Mouse (Mus musculus) hematopoietic stem cell, adult 5-6 weeks (primary cell): ENCODE measurements around the gene Pigq. TPM values are rescaled to one million over a fixed set of nuclear protein-coding genes. Genes with fewer than 3 reads are reported as not detected.

Experiments
- ATAC-seq, 2 experiments: fragments of 125-278 bp in 1 of 2; replicated peaks in 1 of 2; 2 replicates each; pipeline ENCODE4 v1.8.0; 2016 to 2017; ENCODE audit warnings: inconsistent platforms in 2 of 2, mild to moderate bottlenecking in 2 of 2, moderate number of reproducible peaks in 2 of 2, low read depth in 1 of 2, moderate TSS enrichment in 1 of 2; ENCODE audit not compliant: low FRiP score in 2 of 2, poor library complexity in 2 of 2, severe bottlenecking in 2 of 2, insufficient read depth in 1 of 2, low TSS enrichment in 1 of 2
- total RNA-seq: library from RNA; stranded (forward); fragments of 172-1452, 232-1000 nt; gene quantifications from 2 replicates; pipeline ENCODE4 v1.2.3, GENCODE M21; 2017

Gene Pigq
- total RNA-seq, 1 experiment from 2014 or later = 47.5 TPM

- no peak for ATAC-seq
Measured at GRCm38 (mm10) chr17:25878611-25879180, 66.0 kb downstream of the Pigq start.

- no peak for ATAC-seq
Measured at GRCm38 (mm10) chr17:25877741-25878610, 66.8 kb downstream of the Pigq start.

- ATAC-seq = no peak
Measured at GRCm38 (mm10) chr17:25877025-25877424, 67.7 kb downstream of the Pigq start.

Other genes with a start within 250 kb of the Pigq start
- gene Gng13, start 227.8 kb downstream of the Pigq start, total RNA-seq = not detected in 2 replicates
- gene Chtf18, start 217.5 kb downstream of the Pigq start, total RNA-seq = 11.9 and 12.8 TPM in 2 replicates
- 1.8 and 4.6 TPM in 2 replicates for gene Rpusd1, start 217.3 kb downstream of the Pigq start, total RNA-seq
- gene Mslnl, start 208.9 kb downstream of the Pigq start, total RNA-seq = not detected in 2 replicates
- gene Msln, start 190.6 kb downstream of the Pigq start, total RNA-seq = not detected in 2 replicates
- gene Narfl, start 171.2 kb downstream of the Pigq start, total RNA-seq = 13.4 and 21.5 TPM in 2 replicates
- 18.6 and 42.3 TPM in 2 replicates for gene Haghl, start 159.3 kb downstream of the Pigq start, total RNA-seq
- 0.38 TPM in 1 of 2 replicates, not detected in the other for gene Ccdc78, start 158.4 kb downstream of the Pigq start, total RNA-seq
- gene Fam173a, start 152.0 kb downstream of the Pigq start, total RNA-seq = 21.1 and 33.3 TPM in 2 replicates
- not detected in 2 replicates for gene AC134908.4, start 149.3 kb downstream of the Pigq start, total RNA-seq
- gene Metrn, start 147.8 kb downstream of the Pigq start, total RNA-seq = 24.9 and 26.5 TPM in 2 replicates
- 0.06 TPM in 1 of 2 replicates, not detected in the other for gene Fbxl16, start 135.9 kb downstream of the Pigq start, total RNA-seq
- 16.5 and 17.6 TPM in 2 replicates for gene Wdr24, start 121.3 kb downstream of the Pigq start, total RNA-seq
- gene Jmjd8, start 116.1 kb downstream of the Pigq start, total RNA-seq = 23.2 and 25.3 TPM in 2 replicates
- gene Stub1, start 111.5 kb downstream of the Pigq start, total RNA-seq = 79.5 and 84.8 TPM in 2 replicates
- gene Rhbdl1, start 107.6 kb downstream of the Pigq start, total RNA-seq = not detected in 2 replicates
- gene Gm20683, start 103.2 kb downstream of the Pigq start, total RNA-seq = 1.4 TPM in 1 of 2 replicates, not detected in the other
- gene Rhot2, start 100.1 kb downstream of the Pigq start, total RNA-seq = 24.6 and 27.1 TPM in 2 replicates
- 13.0 and 13.6 TPM in 2 replicates for gene Wdr90, start 83.4 kb downstream of the Pigq start, total RNA-seq
- gene Mcrip2, start 76.2 kb downstream of the Pigq start, total RNA-seq = 7.3 and 13.5 TPM in 2 replicates
- 20.1 and 35.2 TPM in 2 replicates for gene Mettl26, start 69.9 kb downstream of the Pigq start, total RNA-seq
- gene Wfikkn1, start 64.1 kb downstream of the Pigq start, total RNA-seq = 0.79 and 1.1 TPM in 2 replicates
- gene Rab40c, start 25.2 kb downstream of the Pigq start, total RNA-seq = 12.3 and 17.1 TPM in 2 replicates
- gene Nhlrc4, start within 50 bp of the Pigq start, total RNA-seq = not detected in 2 replicates
- gene A930017K11Rik, start 7.6 kb upstream of the Pigq start, total RNA-seq = not detected in 2 replicates
- gene Capn15, start 40.9 kb upstream of the Pigq start, total RNA-seq = 3.3 and 8.1 TPM in 2 replicates
- 4.7 and 6.5 TPM in 2 replicates for gene Rab11fip3, start 124.6 kb upstream of the Pigq start, total RNA-seq
- gene Decr2, start 145.4 kb upstream of the Pigq start, total RNA-seq = 23.8 and 27.2 TPM in 2 replicates
- 70.3 and 75.4 TPM in 2 replicates for gene Nme4, start 150.7 kb upstream of the Pigq start, total RNA-seq
- 10.3 and 13.2 TPM in 2 replicates for gene Tmem8, start 168.4 kb upstream of the Pigq start, total RNA-seq
- gene Mrpl28, start 178.6 kb upstream of the Pigq start, total RNA-seq = 21.7 and 31.0 TPM in 2 replicates
- 224 and 358 TPM in 2 replicates for gene Axin1, start 193.8 kb upstream of the Pigq start, total RNA-seq